Mouse (Mus musculus) heart, postnatal 0 days (tissue): Measurements from ENCODE around the gene Dcaf11.

ENCODE experiments used
- CTCF ChIP-seq: IDR thresholded peaks from 2 replicates; pipeline ENCODE4 v1.5.1; 2016; ENCODE audit warnings: antibody characterized with exemption, control low read depth, low read depth
- EP300 ChIP-seq: IDR thresholded peaks from 2 replicates; pipeline ENCODE4 v1.6.1; 2016; ENCODE audit warnings: antibody characterized with exemption, low read depth

DNA sequence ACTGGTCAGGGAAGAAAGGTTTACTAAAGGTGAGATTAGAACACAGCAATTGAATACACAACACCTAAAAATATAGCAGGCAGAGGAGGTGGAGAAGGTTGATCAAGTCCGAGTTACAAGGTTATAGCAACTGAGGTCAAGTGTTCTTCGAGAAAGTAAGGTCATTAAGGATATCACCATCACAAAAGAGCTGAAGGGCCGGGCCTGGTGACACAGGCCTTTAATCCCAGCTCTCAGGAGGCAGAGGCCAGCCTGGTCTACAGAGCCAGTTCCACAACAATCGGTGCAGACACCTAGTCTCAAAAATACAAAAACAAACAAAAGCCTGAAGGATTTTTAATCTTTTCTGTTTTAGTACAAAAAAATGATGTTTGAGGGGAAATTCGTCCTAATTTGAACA lies 8.5 kb upstream of the Dcaf11 start:
- TF ChIP-seq CTCF: no peak
- no peak for TF ChIP-seq EP300
